Mouse (Mus musculus): ENCODE data around the gene Ggt1.
"Not testable (repeated sequence)": the region's sequence is repeated elsewhere in the genome, so short reads cannot be mapped to it uniquely, and the experiment has no call there.

Gene Ggt1

GRCm38 (mm10) chr10:75561071-75561654 is at the start of gene Ggt1:
Gene Ggt1, plus strand, starts transcription at chr10:75561604.
- DNase-seq (ENCODE audit: low spot score) = no peak

DNA sequence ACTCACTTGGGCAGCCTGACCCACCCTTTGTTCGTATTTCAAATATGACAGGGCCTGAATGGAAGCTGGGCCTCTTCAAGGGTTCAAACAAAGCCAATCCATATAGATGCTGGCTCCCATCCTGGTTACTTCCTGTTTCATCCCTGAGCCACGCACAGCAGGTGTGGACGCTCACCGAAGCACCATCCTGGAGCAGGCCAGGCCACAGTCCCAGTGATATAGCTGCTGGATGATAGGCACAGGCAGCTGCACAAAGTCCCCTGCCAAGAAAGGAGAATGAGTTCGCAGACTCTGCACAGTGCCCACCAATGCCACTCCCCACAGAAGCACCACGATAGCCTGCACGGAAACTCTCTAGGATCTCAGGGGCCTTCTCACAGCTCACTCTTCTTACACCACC is 49.5 kb upstream of the Ggt1 start:
- no peak for DNase-seq (ENCODE audit: low spot score)

DNA sequence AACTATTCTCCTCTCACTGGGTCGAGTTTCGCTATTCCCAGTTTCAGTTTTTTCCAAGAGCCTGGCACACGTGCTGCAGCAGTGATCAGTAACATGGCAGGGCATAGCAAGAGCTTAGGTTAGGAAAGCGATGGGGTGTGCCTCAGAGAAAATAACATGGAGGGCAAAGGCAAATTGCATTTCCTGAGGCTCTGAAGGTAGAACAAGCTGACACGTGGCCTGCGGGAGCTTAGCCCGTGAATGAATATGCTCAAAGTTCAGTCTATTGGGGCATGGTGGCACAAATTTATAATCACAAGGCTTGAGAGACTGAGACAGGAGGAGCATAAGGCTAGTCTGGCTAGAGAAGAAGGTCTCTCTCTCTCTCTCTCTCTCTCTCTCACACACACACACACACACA is 48.6 kb upstream of the Ggt1 start:
- DNase-seq (ENCODE audit: low spot score) = no peak

DNA sequence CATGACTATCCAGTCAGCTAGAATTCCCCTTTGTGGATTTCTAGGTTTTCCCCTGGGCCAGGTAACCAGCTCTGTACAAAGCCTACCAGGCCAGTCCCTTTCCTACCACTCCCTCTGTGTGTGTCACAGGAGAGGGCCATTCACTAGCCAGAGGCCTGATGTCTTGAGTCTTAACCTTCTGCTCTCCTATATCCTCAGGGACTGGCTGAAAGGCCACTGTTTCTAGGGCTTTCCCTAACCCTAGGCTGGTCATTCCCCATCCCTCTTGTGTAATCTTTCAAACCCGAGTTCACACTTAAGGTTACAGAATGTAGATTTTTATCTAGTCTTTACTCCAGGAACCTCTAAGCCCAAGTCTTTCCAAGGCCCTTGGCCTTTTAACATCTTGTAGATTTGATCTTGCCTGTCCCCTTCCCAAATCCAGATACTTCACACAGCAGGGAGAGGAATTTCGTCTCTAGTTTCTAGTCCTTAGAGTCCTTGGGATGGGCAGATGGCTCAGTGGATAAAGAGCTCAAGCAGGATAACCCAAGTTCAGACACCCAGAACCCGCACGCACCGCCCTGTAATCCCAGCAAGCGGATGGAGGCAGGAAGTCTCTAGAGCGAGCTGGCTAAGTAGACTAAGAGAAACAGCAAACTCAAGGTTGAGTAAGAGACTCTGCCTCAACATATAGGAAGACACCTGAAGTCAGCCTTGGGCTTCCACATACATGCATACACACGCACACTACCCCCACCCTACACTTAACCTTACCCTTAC is 47.9 kb upstream of the Ggt1 start:
- DNase-seq (ENCODE audit: low spot score) = no peak

DNA sequence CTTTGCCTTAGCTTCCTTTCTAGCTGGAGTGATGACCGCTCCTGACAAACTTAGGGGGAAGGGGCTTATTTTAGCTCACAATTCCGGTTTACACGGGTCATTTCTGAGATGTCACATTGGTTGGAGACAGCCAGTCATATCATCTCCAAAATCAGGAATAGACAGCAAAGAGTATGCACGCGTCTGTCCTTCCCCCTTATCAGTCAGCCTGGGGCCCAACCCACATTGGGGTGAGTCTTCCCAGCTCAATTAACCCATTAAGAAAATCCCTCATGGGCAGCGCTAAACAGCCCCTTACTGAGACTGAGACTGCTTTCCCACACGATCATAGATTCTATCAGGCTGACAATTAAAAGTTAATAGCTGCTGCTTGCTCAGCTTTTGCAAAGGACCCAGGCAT is 47.0 kb upstream of the Ggt1 start:
- DNase-seq (ENCODE audit: low spot score) = no peak

GRCm38 (mm10) chr10:75515216-75516037 is 46.0 kb upstream of the Ggt1 start:
- no peak for DNase-seq (ENCODE audit: low spot score)

- DNase-seq (ENCODE audit: low spot score) = no peak
These were observed 45.2 kb upstream of the Ggt1 start for GRCm38 (mm10) chr10:75516038-75516723.

- DNase-seq (ENCODE audit: low spot score) = no peak
These were observed 44.7 kb upstream of the Ggt1 start for GRCm38 (mm10) chr10:75516724-75517072.

DNA sequence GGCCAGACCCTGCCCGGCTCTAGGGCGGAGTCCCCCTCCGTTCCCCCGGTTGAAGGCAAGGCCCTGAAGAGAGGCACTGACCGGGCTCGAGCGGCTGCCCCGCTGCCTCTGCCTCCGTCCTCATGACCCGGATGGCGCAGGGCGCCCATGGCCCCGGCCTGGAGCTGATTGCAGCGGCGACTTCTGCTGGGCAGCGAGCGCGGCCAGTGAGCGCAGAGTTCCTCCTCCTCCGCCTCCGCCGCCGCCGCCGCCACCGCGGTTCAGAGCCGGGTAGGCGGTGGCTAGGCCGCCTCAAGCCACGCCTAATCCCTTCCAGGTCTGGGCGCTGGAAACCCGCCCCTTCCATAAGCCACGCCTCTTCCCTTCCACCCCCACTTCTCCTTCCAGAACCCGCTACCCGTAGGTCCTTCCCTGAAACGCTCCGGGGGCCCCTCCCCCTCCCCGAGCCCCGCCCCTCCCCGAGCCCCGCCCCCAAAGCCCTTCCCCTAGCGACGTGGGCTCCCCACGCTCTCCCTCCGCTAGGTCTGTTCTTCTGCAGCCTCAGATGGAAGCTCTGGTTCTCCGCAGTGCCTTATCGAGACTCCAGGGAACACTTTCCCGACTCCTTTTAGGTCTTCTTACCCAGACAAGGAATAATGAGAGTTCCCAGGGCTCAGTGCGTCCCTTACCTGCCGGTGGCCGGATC is 44.2 kb upstream of the Ggt1 start, which contains the start of gene Snrpd3:
Gene Snrpd3 (plus strand): TSS at position 479 of the 685 bp plus-strand sequence.
- DNase-seq (ENCODE audit: low spot score) = peak; percentile 73

- DNase-seq (ENCODE audit: low spot score) = peak; percentile 95
These were observed 43.7 kb upstream of the Ggt1 start, which contains the start of gene Gucd1 for GRCm38 (mm10) chr10:75517758-75518143. Gene Gucd1, minus strand, starts transcription at chr10:75517972.

DNA sequence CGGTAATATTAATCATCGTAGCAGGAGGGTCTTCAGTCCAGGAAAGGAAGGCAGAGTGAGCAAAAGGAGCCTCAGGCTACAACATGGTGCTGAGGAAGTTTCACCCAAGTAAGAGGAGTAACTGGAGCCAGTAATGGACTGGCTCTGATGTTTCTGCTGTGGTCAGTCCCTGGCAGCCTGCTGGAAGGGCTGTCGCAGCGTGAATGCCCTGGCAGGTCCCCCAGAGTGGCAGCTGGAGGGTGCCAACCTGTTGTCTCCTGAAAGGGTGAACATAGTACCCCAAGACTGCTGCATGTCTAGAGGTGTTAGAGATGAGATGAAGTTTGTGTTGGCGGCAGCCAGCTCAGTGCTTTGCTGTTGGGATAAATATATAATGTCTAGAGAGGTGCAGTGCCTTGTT is 40.8 kb upstream of the Ggt1 start:
- DNase-seq (ENCODE audit: low spot score) = no peak

- no peak for DNase-seq (ENCODE audit: low spot score)
These were observed 39.8 kb upstream of the Ggt1 start for GRCm38 (mm10) chr10:75521643-75522042.

DNA sequence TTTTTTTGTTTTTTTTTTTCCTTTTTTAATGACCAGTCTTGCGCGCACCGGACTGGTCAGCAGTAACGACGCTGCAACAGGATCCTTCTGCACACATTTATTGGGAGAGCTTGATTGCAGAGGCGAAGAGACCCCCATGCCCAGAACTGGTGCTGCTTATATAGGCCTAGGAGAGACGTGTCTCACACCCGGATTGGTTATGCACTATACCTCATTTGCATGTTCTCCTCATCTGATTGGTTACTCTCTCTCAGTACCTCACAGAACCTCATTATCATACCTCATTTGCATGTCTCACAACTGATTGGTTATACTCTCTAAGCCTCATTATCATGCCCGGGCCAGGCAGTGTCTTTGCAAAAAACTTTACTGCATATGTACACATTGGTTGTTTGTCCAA is 36.0 kb upstream of the Ggt1 start:
- DNase-seq (ENCODE audit: low spot score) = not testable (repeated sequence)

GRCm38 (mm10) chr10:75530322-75530721 is 31.1 kb upstream of the Ggt1 start:
- DNase-seq (ENCODE audit: low spot score) = no peak

- no peak for DNase-seq (ENCODE audit: low spot score)
These were observed 29.8 kb upstream of the Ggt1 start for GRCm38 (mm10) chr10:75531532-75532090.

DNA sequence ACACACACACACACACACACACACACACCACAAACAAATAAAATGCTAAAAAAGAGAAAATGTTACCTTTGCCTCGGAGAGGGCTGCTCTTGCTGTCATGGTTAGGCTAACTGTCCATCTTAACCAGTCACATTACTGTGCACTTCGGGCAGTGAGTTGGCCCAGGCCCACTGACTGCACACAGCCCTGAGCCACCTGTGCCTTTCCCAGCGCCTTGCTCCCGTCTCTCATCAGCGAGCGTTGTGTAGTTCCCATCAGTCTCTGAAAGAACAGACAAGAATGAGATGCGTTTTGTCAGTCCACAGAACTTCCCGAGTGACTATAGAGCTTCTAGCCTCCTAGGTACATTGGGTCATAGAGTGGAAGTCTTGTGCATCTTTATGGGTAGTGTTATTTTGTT is 27.2 kb upstream of the Ggt1 start:
- DNase-seq (ENCODE audit: low spot score) = no peak

DNA sequence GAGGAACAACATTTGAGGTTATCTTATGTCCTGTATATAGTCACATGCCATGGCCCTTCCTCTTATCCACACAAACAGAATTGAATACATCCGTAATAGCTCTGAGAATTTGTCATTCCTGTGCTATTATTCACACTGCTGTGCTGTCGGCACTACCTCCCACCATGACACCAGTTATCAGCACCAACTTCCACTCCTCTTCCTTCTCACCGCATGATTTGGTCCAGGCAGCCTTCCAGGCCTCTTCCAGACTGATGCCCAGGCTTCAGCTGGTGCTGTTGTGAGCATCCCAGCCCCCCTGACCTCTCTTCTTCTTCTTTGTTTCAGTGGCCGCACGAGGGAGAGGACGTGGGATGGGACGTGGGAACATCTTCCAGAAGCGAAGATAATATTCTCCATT is 26.5 kb upstream of the Ggt1 start:
- DNase-seq (ENCODE audit: low spot score) = no peak

DNA sequence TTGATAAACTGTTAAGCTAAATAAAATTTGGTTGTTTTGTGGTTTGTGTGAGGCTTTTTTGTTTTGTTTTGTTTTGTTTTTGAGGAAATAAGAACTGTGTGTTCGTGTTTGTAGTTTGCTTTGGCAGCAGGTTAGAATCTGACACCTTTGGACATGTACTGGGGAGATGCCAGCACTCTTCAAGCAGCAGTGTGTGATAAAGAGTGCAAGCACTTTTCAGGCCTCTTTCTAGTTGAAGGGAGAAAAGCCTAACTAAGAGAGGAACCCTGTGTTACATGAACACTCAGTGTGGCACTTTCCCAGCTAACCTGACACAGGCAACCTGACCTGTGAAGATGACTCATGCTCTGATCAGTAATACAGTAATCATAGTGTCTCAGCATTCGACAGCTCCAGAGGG is 26.0 kb upstream of the Ggt1 start:
- DNase-seq (ENCODE audit: low spot score) = no peak

DNA sequence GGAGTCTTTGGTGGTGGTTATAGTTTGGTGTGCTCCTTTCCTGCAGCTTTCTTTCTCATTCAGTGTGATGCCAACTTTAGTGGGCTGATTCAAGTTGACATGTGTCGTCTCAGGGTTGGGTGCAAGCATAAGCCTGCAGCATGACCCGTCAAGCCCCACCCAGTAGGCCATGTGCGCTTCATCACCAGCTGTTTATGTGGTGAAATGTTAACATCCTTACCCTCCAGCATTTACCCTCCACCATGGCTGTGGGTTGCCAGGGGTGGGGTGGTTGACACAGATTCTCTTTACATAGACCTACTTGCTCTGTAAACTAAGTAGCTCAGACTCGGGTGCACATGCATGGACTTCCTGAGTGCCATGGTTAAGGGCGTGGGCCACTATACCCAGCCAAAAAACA is 25.3 kb upstream of the Ggt1 start:
- DNase-seq (ENCODE audit: low spot score) = no peak

DNA sequence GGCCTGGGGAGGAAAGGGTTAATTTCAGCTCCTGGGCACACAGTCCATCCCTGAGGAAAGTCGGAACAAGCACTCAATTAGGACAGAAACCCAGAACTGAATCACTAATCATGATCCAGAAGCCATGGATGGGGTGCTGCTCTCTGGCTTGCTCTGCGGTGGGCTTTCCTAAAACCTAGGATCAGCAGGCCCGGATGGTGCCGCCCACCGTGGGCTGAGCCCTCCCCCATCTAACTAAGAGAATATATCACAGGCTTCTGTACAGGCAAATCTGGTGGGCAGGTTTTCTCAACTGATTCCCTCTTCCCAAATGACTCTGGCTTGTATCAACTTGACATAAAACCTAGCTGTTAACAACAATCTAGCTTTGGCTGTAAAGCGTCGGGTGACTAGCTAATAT is 13.5 kb upstream of the Ggt1 start:
- DNase-seq (ENCODE audit: low spot score) = no peak

GRCm38 (mm10) chr10:75548486-75548885 is 12.9 kb upstream of the Ggt1 start:
- no peak for DNase-seq (ENCODE audit: low spot score)

DNA sequence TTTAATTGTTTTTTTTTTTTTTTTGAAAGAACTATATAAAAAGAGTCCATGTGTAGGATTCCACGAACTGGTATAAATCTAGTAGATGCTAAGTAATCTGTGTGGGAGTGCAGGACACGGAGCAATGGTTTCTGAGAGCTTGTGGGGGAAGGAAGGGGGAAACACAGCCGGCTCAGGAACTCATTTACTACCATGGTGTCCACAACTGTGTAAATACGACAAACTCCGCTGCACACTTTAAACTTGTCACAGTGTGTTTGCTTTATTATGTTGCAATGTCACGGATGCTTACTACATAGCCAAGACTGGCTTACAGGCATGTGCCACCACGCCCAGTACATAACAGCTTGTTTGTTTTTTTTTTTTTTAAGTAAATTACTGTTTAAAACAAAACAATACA is 11.5 kb upstream of the Ggt1 start:
- no peak for DNase-seq (ENCODE audit: low spot score)
